Mouse (Mus musculus) cerebellum, postnatal 14 days (tissue): ENCODE measurements around the gene Nphp1.
A peak's percentile ranks its signal among the peaks of the same experiment; 100 is the strongest.

Experiments
- DNase-seq, 2 experiments: peaks; one replicate each; pipeline ENCODE4 v3.0.0; 2021; ENCODE audit warnings: mixed read lengths in 2 of 2

Gene Nphp1

DNA sequence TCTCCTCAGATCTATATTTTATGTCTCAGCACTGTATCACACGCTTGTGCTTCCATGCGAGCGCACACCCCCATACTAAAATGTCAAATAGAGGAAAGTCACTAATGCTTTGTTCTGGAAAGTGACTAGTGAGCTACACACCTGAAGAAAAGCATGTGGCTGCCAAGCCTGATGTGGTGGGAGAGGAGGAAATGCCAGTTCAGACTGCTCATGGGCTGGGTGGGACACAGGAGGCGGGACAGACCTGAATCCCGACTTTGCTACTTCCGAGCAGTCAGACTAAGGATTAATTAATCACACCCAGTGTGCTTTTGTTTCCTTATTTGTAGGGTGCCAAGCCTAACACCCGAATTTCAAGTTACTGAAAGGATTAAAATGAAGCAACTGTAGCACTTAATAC lies 40.4 kb downstream of the Nphp1 start:
- no peak for DNase-seq

DNA sequence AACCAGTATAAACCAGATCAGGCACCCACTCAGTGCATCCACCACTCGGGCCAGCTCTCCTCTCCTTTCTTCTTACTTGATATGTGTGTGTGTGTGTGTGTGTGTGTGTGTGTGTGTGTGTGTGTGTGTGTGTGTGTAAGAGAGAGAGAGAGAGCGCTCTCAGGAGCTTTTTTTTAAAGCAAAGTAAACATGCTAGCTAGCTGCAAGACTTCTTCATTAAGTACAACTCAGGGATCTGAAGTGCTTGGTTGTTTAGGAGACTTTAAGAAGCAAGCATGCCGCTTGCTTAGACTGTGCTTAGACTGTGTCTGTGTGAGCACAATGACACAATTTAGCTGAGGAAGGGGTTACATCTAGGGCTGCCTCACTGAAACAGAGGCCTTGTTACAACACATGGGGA lies 46.1 kb downstream of the Nphp1 start:
- no peak for DNase-seq

GRCm38 (mm10) chr2:127740756-127741519 lies 47.8 kb downstream of the Nphp1 start:
- no peak for DNase-seq

GRCm38 (mm10) chr2:127737885-127738284 lies 50.8 kb downstream of the Nphp1 start:
- DNase-seq = no peak

- no peak for DNase-seq
Measured at GRCm38 (mm10) chr2:127736631-127737209, 52.0 kb downstream of the Nphp1 start.

DNA sequence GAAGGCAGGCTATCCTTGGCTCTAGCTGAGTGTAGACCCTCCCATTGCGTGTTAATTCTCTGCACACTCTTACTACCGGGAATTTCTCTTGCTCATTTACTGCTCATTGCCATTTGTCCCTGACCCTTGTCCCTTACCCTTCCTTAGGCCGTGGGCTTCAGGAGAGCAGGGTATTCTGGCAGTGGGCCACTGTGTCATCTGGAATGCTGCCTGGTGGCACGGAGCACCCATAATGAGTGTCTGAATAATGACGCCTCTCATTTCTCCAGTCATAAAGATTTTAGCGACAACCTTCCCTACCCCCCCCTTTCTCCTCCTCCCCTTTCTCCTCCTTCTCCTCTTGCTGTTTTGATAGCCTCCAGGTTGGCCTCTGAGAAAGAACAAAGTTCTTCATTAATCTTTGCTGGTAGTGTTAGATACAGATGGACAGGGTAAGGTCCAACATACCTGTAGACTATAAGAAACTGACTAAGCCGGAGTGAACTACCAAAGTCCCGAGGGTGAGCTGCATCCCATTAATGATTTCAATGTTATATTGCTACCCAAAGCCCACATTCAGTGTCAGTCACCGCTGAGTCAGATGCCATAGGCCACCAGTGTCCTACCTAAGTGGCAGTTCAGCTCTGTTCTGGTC lies 53.1 kb downstream of the Nphp1 start:
- no peak for DNase-seq

DNA sequence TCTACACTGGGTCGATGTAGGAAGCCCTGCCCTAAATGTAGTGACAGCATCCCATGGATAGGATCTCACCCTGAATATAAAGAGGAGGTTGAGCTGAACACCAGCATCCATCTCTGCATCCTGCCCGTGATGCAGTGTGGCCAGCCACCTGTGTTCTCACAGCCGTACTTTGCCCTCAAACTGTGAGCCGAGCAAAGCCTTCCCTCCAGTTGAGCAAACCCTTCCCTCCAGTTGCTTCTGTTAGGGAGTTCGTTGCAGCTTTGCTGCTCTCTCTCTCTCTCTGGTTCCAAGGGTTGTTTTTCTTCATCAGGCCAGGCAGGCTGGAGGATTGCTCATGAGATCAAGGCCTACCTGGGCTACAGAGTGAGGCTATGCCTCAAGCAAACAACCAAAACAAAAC lies 53.8 kb downstream of the Nphp1 start:
- no peak for DNase-seq

DNA sequence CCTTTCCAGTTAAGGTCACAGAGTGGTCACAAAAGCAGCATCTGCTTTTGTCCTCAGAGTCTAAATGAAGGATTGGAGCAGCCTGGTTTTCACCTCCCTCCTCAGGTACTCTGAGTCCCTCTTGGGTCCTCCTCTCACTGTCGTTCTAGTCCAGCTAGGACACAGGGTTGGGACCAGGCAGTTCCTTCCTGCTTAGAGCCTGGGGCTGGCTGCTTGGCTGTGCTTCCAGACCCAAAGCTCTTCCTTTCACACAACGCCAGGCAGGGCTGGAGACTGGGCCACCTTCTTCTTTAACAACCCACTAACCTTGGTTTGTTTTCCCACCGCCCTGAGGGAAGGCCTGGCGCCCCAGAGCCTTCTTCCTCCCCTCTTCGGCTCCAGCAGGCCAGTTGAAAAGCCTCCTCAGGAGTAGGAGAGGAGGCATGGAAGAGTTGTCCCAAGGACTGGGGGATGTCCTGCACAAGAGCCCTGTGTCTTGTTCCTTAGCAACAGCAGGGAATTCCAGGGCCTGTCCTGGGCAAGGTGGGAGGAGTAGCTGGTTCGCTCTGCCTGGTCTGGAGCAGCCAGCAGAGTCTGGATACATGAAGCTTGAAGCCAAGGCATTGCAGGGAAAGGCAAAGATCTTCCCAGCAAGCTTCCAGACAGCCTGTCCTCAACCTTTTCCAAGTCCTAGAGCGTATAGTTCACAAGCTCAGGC lies 58.2 kb downstream of the Nphp1 start:
- no peak for DNase-seq

GRCm38 (mm10) chr2:127729671-127730070 lies 59.0 kb downstream of the Nphp1 start, which contains the start of gene Mall:
Gene Mall (minus strand): TSS chr2:127729932.
- DNase-seq = no peak

GRCm38 (mm10) chr2:127728661-127729450 lies 59.8 kb downstream of the Nphp1 start:
- peak in 1 of 2 experiments; percentile 30 for DNase-seq

DNA sequence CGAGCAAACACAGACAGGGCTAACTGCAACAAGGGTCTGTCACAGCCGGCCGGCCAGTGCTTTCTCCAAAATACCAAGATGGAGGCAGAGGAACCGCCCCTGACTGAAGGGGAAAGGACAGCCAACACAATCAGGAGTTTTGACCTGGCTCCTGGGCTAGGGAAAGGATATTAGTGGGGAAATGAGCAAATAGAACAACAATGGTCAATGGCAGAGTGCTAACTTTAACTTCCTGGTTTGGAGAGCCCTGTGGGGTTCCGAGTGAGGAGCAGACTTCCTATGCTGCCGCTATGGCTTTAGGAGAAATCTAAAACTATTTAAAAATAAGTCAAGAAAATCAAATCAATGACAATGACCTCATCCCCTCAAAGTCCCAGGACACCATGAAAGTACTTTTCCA lies 60.6 kb downstream of the Nphp1 start:
- DNase-seq = no peak

GRCm38 (mm10) chr2:127723193-127723592 lies 65.5 kb downstream of the Nphp1 start:
- peak; percentile 13 to 17 for DNase-seq

DNA sequence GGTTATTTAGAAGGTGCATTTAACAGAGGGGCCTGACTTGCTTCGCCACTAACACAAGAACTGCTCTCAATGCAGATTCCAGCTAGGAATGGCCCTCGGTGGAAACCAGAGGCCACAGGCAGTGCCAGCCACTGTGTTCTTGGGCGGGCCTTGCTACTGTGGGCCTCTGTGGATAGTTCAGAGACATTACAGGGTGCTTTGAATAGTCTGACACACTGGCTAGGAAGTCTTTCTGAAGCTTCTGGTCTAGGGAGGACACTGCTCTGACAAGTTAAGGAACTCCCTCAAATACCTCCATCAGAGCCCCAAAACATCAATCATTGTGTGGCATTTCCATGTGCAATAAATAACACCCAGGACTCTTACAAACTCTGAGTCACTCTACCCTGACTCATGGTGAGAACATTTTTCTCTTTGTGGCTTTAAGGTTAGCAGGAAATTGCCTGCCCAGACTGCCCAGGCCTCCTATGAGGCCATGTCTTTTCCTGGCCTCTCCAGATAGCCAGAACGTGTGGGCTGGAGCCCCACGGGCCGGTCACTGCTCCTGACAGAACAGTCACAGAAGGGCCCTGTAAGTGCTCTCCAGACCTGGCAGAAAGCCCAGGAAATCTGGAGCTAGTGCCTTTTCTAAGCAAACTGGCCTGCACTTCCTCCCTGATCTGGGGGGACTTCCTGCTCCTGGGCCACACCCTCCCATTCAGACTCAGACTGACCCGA lies 66.4 kb downstream of the Nphp1 start:
- peak; percentile 94 to 95 for DNase-seq

DNA sequence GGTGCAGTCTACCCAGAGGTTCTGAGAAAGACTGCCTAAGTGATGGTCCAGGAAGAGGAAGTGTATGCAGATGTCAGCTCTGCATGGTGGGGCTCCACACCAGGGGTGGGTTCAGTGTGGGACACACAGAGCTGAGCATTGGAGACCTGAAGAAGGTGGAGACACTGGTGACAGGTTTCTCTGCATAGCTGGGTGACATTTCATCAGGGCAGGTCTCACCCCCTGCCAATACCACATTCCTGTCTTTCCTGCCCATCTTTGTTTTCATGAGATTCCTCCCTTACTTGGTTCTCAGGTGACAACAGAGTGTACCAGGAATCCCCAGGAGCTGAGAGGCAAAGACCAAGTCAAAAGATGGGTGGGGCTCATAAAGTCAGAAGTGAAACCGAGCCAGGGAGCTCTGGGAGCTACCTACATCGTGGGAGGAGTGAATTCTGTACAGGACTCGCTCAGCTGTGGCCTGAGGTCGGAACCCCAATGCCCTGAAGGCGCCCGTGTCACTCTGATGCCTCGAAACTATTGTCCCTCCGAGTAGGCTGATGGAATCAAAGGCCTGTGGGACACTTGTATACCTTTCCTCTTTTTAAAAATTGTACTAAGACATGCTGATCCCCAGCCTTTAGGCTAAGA lies 69.7 kb downstream of the Nphp1 start:
- DNase-seq = no peak

- DNase-seq = no peak
Measured at GRCm38 (mm10) chr2:127714726-127715125, 74.0 kb downstream of the Nphp1 start.

DNA sequence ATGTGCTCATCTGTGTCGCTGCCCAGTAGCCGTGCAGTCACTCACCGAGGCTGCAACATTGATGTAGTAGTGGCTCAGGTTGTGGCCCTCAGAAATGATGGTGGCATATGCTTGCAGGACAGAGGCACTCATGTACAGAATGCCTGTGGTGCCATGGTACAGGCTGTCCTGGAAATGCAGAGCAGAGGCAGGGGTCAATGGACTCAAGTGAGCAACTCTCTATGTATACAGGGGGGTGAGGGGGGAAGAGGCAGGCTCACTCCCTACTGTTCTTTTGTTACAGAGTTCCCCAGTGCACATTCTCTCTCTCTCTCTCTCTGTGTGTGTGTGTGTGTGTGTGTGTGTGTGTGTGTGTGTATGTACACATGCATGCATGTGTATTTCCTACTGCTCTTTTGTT lies 79.9 kb downstream of the Nphp1 start:
- no peak for DNase-seq

- DNase-seq = no peak
Measured at GRCm38 (mm10) chr2:127708060-127708459, 80.6 kb downstream of the Nphp1 start.

DNA sequence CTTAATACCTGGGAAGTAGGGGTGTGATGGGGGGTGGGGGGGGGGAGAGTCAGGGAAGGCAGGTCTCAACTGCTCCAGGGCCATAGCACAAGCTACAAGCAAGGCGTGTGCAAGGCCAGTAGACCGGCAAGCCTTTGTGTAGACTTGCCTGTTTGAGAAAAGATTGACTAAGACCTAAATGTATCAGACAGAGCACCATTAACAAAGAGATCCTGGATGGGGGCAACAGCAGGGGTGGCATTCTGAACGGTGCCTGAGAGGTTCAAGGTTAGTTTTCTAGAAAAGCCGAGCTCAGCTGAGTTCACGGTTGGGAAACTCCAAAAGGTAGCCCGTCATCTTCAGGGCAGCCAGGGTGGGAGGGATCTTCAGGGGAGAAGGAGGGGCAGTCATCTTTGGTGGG lies 83.4 kb downstream of the Nphp1 start:
- DNase-seq = no peak
